Mouse (Mus musculus) forebrain, embryonic 16.5 days (tissue): ENCODE measurements at regions not wholly inside any gene's neighbourhood (a gene's known extent, or its start where the extent isn't known, plus 50 kb on each side); places are given as distances from the start of the nearest gene placed in this dataset.
A peak's percentile ranks its signal among the peaks of the same experiment; 100 is the strongest.

ENCODE experiments used
- ATAC-seq: fragments of 200-750 bp; cut with Nextera tagmentation; 2 replicates; pipeline ENCODE4 v1.8.0; 2017; ENCODE audit warnings: mild to moderate bottlenecking, moderate library complexity
- H3K27ac ChIP-seq: fragments of 300-500 bp; sonication (generic); 2 replicates; pipeline ENCODE4 v1.5.1; 2014; ENCODE audit warnings: low read length, control low read depth
- H3K27me3 ChIP-seq: fragments of 300-500 bp; sonication (generic); replicated peaks from 2 replicates; pipeline ENCODE4 v1.6.1; 2014; ENCODE audit warnings: low read length; ENCODE audit not compliant: control insufficient read depth, insufficient read depth
- H3K36me3 ChIP-seq: fragments of 300-500 bp; sonication (generic); 2 replicates; pipeline ENCODE4 v1.6.1; 2014; ENCODE audit not compliant: control insufficient read depth, insufficient read depth
- H3K4me1 ChIP-seq: fragments of 300-500 bp; sonication (generic); replicated peaks from 2 replicates; pipeline ENCODE4 v1.6.1; 2014; ENCODE audit warnings: low read length; ENCODE audit not compliant: control insufficient read depth, insufficient read depth
- H3K4me2 ChIP-seq: fragments of 300-500 bp; sonication (generic); 2 replicates; pipeline ENCODE4 v1.6.1; 2014; ENCODE audit warnings: mild to moderate bottlenecking, low read length, control low read depth
- H3K4me3 ChIP-seq: fragments of 300-500 bp; sonication (generic); replicated peaks from 2 replicates; pipeline ENCODE4 v1.5.1; 2014; ENCODE audit warnings: mild to moderate bottlenecking, low read length, control low read depth
- H3K9ac ChIP-seq: fragments of 300-500 bp; sonication (generic); replicated peaks from 2 replicates; pipeline ENCODE4 v1.6.1; 2014; ENCODE audit warnings: low read depth, low read length, control low read depth
- H3K9me3 ChIP-seq: fragments of 300-500 bp; sonication (generic); 2 replicates; pipeline ENCODE4 v1.6.1; 2016; ENCODE audit warnings: low read length; ENCODE audit not compliant: control insufficient read depth
- WGBS: fragments of 180-500 bp; shearing (Covaris S2); extraction: QIAGEN DNeasy Blood & Tissue Kit; methylation state at CpG from one replicate; pipeline ENCODE4 v1.1.7; 2014; 5-methylcytosine and 5-hydroxymethylcytosine counted together

GRCm38 (mm10) chr12:97529556-97529955 is 729.7 kb downstream of the Galc start:
- H3K27ac ChIP-seq: no peak overlapping the region
- H3K4me3 ChIP-seq: no peak overlapping the region
- no peaks in the 10 kb centered on the region for H3K36me3 ChIP-seq
- H3K9me3 ChIP-seq: no peaks in the 10 kb centered on the region
- H3K4me2 ChIP-seq: no peak overlapping the region
- no peak for ATAC-seq
- no peak overlapping the region for H3K9ac ChIP-seq
- no peaks in the 10 kb centered on the region for H3K4me1 ChIP-seq
- 94% methylated on average over 4 of the region's 4 CpGs for WGBS
- H3K27me3 ChIP-seq: no peaks in the 10 kb centered on the region

GRCm38 (mm10) chr12:97525931-97526330 is 733.3 kb downstream of the Galc start:
- no peak overlapping the region for H3K27ac ChIP-seq
- ATAC-seq: no peak
- H3K27me3 ChIP-seq: no peaks in the 10 kb centered on the region
- H3K4me2 ChIP-seq: no peak overlapping the region
- WGBS: 28% methylated on average over 1 of the region's 1 CpGs
- no peaks in the 10 kb centered on the region for H3K9me3 ChIP-seq
- H3K36me3 ChIP-seq: no peaks in the 10 kb centered on the region
- no peaks in the 10 kb centered on the region for H3K4me1 ChIP-seq
- H3K4me3 ChIP-seq: no peak overlapping the region
- H3K9ac ChIP-seq: no peak overlapping the region

DNA sequence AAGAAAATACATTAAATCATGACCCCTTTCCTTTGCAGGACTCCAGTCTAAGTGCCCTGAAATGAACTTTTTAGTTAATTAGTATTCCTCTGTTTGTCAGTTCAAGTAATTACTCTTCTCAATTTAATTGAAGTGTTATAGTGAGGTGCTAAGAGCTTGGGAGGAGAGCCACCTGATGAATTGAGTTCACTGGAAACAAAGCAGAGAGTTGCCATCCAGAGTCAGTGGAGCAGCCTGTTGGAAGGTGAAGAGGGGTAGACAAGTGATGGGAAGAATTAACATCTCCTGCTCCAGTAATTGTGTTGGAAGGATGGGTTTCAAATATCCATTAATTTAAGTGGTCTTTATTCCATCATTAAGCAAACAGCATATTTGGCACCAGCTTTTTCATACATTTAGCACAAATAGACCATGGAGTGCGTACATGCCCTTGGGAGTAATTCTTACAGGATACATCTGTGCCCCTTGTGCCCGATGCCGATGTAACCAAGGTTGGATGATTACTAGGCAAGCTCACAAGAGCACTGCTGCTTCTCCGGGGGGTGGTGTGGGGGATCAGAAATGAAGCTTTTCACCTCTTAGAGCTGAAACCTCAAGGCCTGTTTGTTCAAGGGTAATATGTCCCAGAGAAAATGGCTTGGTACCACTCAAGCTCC is 739.3 kb downstream of the Galc start:
- Histone ChIP-seq H3K9me3 (no peaks in the 10 kb centered on the region), H3K9ac (no peak overlapping the region), H3K27ac (no peak overlapping the region), H3K4me3 (no peak overlapping the region), H3K4me2 (no peak overlapping the region), H3K36me3 (no peaks in the 10 kb centered on the region), H3K27me3 (no peaks in the 10 kb centered on the region), H3K4me1 (no peaks in the 10 kb centered on the region)
- 54% methylated on average over 4 of the region's 4 CpGs for WGBS
- ATAC-seq: peak; percentile 72

DNA sequence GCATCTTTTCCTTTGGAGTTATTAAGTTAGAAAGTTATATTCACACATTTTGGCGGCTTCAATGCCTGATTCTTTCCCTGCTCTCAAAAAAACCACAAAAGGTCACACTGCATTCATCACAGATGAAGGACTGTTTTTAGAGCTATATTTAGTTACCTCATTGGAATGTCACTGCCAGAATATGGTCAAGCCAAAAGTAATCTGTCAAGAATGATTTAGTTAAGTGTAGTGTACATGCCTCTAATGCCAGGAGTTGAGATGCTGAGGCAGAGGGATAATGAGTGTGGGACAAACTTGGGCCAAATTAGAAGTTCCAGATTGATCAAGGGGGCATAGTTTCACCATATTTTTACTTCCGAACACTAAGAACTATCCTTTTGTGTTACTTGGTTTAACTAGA is 741.7 kb downstream of the Galc start:
- Histone ChIP-seq H3K9ac (no peak overlapping the region), H3K4me1 (no peaks in the 10 kb centered on the region), H3K4me3 (no peak overlapping the region), H3K27ac (no peak overlapping the region), H3K9me3 (no peaks in the 10 kb centered on the region), H3K36me3 (no peaks in the 10 kb centered on the region), H3K4me2 (no peak overlapping the region), H3K27me3 (no peaks in the 10 kb centered on the region)
- ATAC-seq: no peak
- 83% methylated on average over 2 of the region's 2 CpGs for WGBS

GRCm38 (mm10) chr12:97515805-97516204 is 743.5 kb downstream of the Galc start:
- H3K36me3 ChIP-seq: no peaks in the 10 kb centered on the region

DNA sequence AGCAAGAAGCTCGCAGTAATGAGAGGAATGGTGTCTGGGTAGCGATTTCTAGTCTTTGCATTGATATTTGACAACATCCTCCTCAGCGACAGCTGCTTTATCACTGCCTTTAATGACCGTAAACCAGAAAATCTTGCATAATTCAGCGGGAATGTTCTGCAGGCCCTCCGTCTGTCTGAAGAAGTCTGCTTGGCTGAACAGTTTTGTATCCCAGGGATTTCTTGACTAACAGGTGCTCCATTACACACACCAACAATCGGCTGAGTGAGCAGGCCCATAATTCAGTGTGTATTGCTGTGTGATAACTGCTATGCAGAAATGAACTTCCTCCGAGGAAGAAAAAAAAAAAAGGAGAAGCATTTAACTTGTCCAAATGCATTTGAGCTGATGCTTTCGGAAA is 747.4 kb downstream of the Galc start:
- WGBS: 29% methylated on average over 9 of the region's 9 CpGs
- H3K4me1 ChIP-seq: peaks cover 7% of the 10 kb centered on the region
- H3K9ac ChIP-seq: no peak overlapping the region
- H3K27ac ChIP-seq: no peak overlapping the region
- H3K36me3 ChIP-seq: no peaks in the 10 kb centered on the region
- no peaks in the 10 kb centered on the region for H3K27me3 ChIP-seq
- peak; percentile 82 for ATAC-seq
- H3K4me3 ChIP-seq: no peak overlapping the region
- peak overlapping the region; percentile 25 for H3K4me2 ChIP-seq
- no peaks in the 10 kb centered on the region for H3K9me3 ChIP-seq

More at GRCm38 (mm10) chr12:97515805-97516204, 743.5 kb downstream of the Galc start:
- WGBS: 91% methylated on average over 5 of the region's 5 CpGs
- no peak overlapping the region for H3K4me2 ChIP-seq
- no peaks in the 10 kb centered on the region for H3K9me3 ChIP-seq
- H3K27me3 ChIP-seq: no peaks in the 10 kb centered on the region
- no peak overlapping the region for H3K9ac ChIP-seq
- H3K4me3 ChIP-seq: no peak overlapping the region
- H3K27ac ChIP-seq: no peak overlapping the region
- ATAC-seq: no peak
- H3K4me1 ChIP-seq: peaks cover 7% of the 10 kb centered on the region

DNA sequence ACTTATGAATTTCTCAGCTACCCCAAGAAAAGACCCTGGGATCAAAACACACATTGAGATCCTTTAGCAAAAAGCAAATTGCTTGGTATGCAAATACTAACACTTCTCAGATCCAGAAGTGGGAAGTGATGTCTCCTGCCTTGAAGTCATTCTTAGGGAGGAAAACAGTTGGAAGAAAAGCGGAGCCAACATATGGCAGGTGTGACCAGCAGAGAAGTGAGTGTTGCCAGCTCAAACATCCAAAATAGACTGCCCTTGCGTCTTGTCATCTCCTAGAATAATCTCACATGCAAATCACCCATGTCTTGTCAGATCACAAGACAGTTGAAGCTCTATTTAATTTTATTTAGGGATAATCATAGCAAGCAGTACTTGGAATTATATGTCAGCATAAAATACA is 757.8 kb downstream of the Galc start:
- no peak overlapping the region for H3K4me3 ChIP-seq
- no peaks in the 10 kb centered on the region for H3K27me3 ChIP-seq
- H3K9me3 ChIP-seq: no peaks in the 10 kb centered on the region
- WGBS: 68% methylated on average over 2 of the region's 2 CpGs
- no peak overlapping the region for H3K27ac ChIP-seq
- no peak overlapping the region for H3K9ac ChIP-seq
- no peak for ATAC-seq
- no peak overlapping the region for H3K4me2 ChIP-seq
- H3K4me1 ChIP-seq: no peaks in the 10 kb centered on the region
- H3K36me3 ChIP-seq: no peaks in the 10 kb centered on the region

GRCm38 (mm10) chr12:97483559-97483958 is 775.7 kb downstream of the Galc start:
- Histone ChIP-seq H3K4me3 (no peak overlapping the region), H3K4me2 (no peak overlapping the region), H3K9me3 (no peaks in the 10 kb centered on the region), H3K36me3 (no peaks in the 10 kb centered on the region), H3K27ac (no peak overlapping the region), H3K4me1 (0 out of 2 replicates have a peak, but pooled peaks cover 2% of the 10 kb centered on the region), H3K9ac (no peak overlapping the region), H3K27me3 (no peaks in the 10 kb centered on the region)
- peak; percentile 26; the same call in 1 of the 2 replicates for ATAC-seq
- WGBS: 35% methylated on average over 2 of the region's 2 CpGs

DNA sequence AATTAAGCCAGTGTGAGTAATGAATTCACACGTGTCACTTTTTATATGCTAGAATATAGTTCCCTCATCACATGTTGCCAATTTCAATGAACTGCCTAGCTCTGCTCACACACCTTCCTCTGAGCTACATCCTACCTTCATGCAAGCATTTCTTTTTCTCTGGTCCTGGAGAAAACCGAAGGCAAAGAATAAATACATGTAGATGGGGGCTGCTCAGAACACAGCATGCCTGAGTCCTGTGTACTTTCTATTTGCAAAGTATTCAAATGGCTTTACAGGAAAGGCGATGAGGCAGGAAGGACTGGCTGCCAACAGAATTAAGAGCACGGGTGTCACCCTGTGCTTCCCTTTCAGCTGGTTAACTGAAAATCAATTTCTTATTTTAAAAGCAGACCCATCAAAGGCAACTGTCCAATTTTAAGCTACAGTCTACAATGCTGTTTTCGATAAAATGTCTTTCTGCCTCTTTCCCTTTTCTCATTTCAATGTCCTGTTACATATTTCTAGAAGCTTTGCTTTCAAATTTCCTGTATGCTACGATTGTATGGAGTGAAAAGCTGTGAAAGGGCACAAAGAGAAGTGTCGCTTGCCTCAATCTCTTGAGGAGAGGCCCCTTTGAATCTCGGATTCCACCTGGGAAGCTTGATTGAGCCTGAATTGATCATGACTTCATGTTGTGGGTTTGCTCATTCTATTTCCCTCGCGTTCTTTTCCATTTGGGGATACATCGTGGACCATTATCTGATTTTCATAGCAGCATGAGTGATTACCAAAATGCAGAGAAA is 782.6 kb downstream of the Galc start:
- H3K4me2 ChIP-seq: peak overlapping the region; percentile 31
- 6% methylated on average over 11 of the region's 11 CpGs for WGBS

More for the DNA sequence above, 782.6 kb downstream of the Galc start:
- H3K4me3 ChIP-seq: no peak overlapping the region
- H3K27ac ChIP-seq: no peak overlapping the region
- H3K4me1 ChIP-seq: peaks cover 7% of the 10 kb centered on the region
- H3K9me3 ChIP-seq: no peaks in the 10 kb centered on the region
- H3K36me3 ChIP-seq: no peaks in the 10 kb centered on the region
- no peaks in the 10 kb centered on the region for H3K27me3 ChIP-seq
- peak; percentile 75 for ATAC-seq
- H3K9ac ChIP-seq: peak overlapping the region; percentile 27; the same call in 1 of the 2 replicates
